Mouse (Mus musculus) stomach, embryonic 16.5 days (tissue): ENCODE results near the gene Lipo4. TPM values are rescaled to one million over a fixed set of nuclear protein-coding genes. Genes with fewer than 3 reads are reported as not detected.
"Not testable (repeated sequence)": the region's sequence is repeated elsewhere in the genome, so short reads cannot be mapped to it uniquely, and the experiment has no call there.

Source experiments
- ATAC-seq: fragments of 200-750 bp; cut with Nextera tagmentation; 2 replicates; pipeline ENCODE4 v1.8.0; 2017; ENCODE audit warnings: moderate number of reproducible peaks, moderate TSS enrichment; ENCODE audit not compliant: insufficient read depth, low FRiP score
- H3K27ac ChIP-seq: fragments of 300-500 bp; sonication (generic); 2 replicates; pipeline ENCODE4 v1.5.1; 2014; ENCODE audit warnings: low read length
- H3K27me3 ChIP-seq: fragments of 300-500 bp; sonication (generic); 2 replicates; pipeline ENCODE4 v1.6.1; 2014; ENCODE audit warnings: low read length, control low read depth, mixed read lengths; ENCODE audit not compliant: control insufficient read depth, insufficient read depth
- H3K36me3 ChIP-seq: fragments of 300-500 bp; sonication (generic); 2 replicates; pipeline ENCODE4 v1.6.1; 2014; ENCODE audit warnings: low read length; ENCODE audit not compliant: control insufficient read depth, insufficient read depth
- H3K4me1 ChIP-seq: fragments of 300-500 bp; sonication (generic); 2 replicates; pipeline ENCODE4 v1.6.1; 2014; ENCODE audit warnings: low read length, control low read depth, mixed read lengths; ENCODE audit not compliant: control insufficient read depth, insufficient read depth
- H3K4me2 ChIP-seq: fragments of 300-500 bp; sonication (generic); 2 replicates; pipeline ENCODE4 v1.6.1; 2014; ENCODE audit warnings: low read depth, low read length, mixed read lengths
- H3K4me3 ChIP-seq: fragments of 300-500 bp; sonication (generic); replicated peaks from 2 replicates; pipeline ENCODE4 v1.5.1; 2014; ENCODE audit warnings: mild to moderate bottlenecking, low read length
- H3K9ac ChIP-seq: fragments of 300-500 bp; sonication (generic); 2 replicates; pipeline ENCODE4 v1.6.1; 2014; ENCODE audit warnings: low read length
- H3K9me3 ChIP-seq: fragments of 300-500 bp; sonication (generic); replicated peaks from 2 replicates; pipeline ENCODE4 v1.6.1; 2016; ENCODE audit warnings: low read length, control low read depth; ENCODE audit not compliant: control insufficient read depth
- WGBS: fragments of 180-500 bp; shearing (Covaris S2); extraction: QIAGEN DNeasy Blood & Tissue Kit; methylation state at CpG from one replicate; pipeline ENCODE4 v1.1.7; 2014; 5-methylcytosine and 5-hydroxymethylcytosine counted together
- polyA plus RNA-seq: library from polyadenylated mRNA; unstranded; fragments of >200 nt; fragmentation: Nextera tagmentation; extraction: Ambion mirVana; gene quantifications from 2 replicates; pipeline ENCODE4 v1.2.1, GENCODE M21; 2015

The Lipo4 gene
- not detected in 2 replicates for polyA plus RNA-seq

GRCm38 (mm10) chr19:33517680-33518079, at the start of gene Lipo4:
Gene Lipo4, minus strand, starts transcription at chr19:33517780.
- H3K27ac ChIP-seq, result no peak within 1 kb of the TSS
- H3K9me3 ChIP-seq, result no peaks in the 10 kb centered on the region
- no peaks in the 10 kb centered on the region for H3K4me1 ChIP-seq
- H3K9ac ChIP-seq, result no peak within 1 kb of the TSS
- no peaks in the 10 kb centered on the region for H3K36me3 ChIP-seq
- no peaks in the 10 kb centered on the region for H3K27me3 ChIP-seq
- H3K4me2 ChIP-seq, result no peak within 1 kb of the TSS
- ATAC-seq, result no peak
- H3K4me3 ChIP-seq, result no peak within 1 kb of the TSS

GRCm38 (mm10) chr19:33456426-33456825, 61.2 kb downstream of the Lipo4 start:
- H3K9me3 ChIP-seq, H3K36me3 ChIP-seq, H3K27ac ChIP-seq, H3K9ac ChIP-seq, H3K4me3 ChIP-seq, H3K4me2 ChIP-seq, ATAC-seq, H3K4me1 ChIP-seq, H3K27me3 ChIP-seq: not testable (repeated sequence)
- WGBS, result 40% methylated on average over 4 of the region's 4 CpGs

DNA sequence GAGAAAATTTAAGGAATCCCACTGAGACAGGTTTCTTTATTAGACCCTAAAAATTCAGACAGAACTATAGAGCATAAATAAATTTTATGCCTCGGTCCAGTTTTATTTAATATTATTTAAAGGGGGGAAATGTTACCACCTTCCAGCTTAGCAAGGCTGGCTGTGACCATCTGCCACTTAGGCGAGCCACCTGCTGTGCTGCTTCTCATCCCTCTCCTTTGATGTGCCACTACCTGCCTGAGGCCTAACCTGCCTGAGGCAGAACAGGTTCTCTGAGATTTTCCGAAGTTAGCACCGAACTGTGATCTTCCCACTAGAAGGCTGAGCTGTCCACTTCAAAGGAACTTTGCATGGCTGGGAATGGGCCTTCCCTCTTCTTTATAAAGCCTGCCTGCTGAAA, 63.9 kb downstream of the Lipo4 start:
- ATAC-seq, result no peak
- Histone ChIP-seq H3K4me1 (no peaks in the 10 kb centered on the region), H3K9me3 (no peaks in the 10 kb centered on the region), H3K27me3 (no peaks in the 10 kb centered on the region), H3K36me3 (no peaks in the 10 kb centered on the region), H3K4me3 (no peak overlapping the region), H3K4me2 (no peak overlapping the region), H3K9ac (no peak overlapping the region), H3K27ac (no peak overlapping the region)
- 68% methylated on average over 4 of the region's 4 CpGs for WGBS

Other genes with a start within 250 kb of the Lipo4 start
- 6.3 and 7.6 TPM in 2 replicates for gene Rnls, start 125.5 kb downstream of the Lipo4 start, polyA plus RNA-seq
- gene Gm8978, start 107.5 kb upstream of the Lipo4 start, polyA plus RNA-seq, result not detected in 2 replicates
- 0.31 and 0.32 TPM in 2 replicates for gene Lipo2, start 233.6 kb upstream of the Lipo4 start, polyA plus RNA-seq
- gene Lipo3, start 244.2 kb upstream of the Lipo4 start, polyA plus RNA-seq, result 15.9 and 19.8 TPM in 2 replicates